Mouse (Mus musculus): ENCODE results near the gene Ryr1.
"Not testable (repeated sequence)": the region's sequence is repeated elsewhere in the genome, so short reads cannot be mapped to it uniquely, and the experiment has no call there.

Ryr1 gene

DNA sequence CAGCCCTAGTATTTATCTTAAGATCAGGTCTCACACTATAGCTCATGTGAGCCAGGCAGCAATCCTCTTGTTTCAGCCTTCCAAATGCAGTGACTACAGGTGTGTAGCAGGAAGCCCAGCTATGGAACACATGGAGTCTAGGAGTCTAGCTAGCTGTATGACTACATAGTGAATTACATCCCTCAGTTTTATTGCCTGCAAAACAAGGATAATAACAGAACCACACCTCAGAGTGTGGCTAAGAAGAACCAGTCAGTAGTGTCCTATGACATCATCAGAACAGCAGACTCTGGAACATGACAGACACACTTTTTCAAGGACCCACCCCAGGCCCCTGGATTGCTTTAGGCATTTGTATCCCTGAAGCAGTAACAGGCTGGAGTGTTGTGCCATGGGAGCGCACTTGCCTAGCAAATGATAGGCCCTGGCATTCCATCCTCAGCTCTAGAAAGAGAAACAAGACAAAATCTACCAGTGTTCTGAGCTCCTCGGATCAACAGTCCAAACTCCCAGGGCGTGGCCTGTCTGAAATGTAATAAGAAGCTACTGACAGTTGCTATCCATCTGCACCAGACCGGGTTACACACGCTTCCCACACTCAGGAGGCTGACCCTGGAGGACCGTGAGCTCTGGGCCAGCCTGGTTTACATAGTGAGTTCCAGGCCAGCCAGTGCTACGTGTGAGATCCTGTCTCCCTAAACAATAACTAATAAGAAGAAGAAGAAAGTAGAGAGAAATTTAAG is 21.8 kb upstream of the Ryr1 start:
- DNase-seq (ENCODE audit: low spot score in 2 of 2), result no peak

DNA sequence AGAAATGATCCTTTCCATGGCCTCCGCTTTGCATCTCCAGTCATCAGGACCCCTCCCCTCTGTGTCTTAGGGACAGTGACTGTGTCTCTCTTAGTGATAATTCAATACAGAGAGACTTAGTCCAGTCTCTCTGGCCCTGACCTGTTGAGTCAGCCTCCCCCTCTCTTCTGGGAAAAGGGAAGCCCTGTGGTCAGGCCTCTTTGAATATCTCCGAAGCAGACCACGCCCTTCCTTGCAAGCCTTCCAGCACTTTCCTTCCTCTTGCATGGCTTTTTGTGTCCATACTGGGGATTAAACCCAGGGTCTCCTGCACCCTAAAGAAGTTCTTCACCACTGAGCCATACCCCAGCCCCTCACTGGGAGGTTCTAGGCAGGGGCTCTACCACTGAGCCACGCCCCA is 19.0 kb upstream of the Ryr1 start:
- no peak for DNase-seq (ENCODE audit: low spot score in 2 of 2)

DNA sequence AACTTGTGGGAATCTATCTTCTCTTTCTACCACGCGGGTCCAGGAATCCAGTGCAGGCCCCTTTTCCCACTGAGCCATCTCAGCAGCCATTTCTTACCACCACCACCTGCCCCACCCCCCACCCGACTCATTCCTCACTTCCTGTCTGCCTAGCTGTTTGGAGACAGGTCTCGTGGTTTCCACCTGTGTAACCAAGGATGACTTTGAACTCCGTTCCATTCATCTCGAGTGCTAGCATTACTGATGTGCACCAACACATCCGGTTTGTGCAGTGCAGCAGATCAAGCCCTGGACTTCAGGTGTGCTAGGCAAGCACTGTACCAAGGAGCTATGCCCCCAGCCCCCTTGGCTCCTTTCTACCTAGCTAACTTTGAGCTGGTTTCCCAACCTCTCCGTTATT is 16.4 kb upstream of the Ryr1 start:
- no peak for DNase-seq (ENCODE audit: low spot score in 2 of 2)

DNA sequence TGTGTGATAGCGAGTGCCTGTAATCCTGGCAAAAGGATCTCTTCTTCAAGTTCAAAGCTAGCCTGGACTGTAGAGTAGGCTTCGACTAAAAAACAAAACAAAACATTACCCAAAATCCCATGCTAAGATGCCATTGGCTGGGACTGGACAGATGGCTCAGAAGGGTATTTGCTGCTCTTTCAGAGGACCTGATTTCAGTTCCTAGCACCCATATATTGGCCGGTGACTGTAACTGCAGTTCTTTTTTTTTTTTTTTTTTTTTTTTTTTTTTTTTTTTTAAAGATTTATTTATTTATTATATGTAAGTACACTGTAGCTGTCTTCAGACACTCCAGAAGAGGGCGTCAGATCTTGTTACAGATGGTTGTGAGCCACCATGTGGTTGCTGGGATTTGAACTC is 14.3 kb upstream of the Ryr1 start:
- DNase-seq (ENCODE audit: low spot score in 2 of 2), result not testable (repeated sequence)

DNA sequence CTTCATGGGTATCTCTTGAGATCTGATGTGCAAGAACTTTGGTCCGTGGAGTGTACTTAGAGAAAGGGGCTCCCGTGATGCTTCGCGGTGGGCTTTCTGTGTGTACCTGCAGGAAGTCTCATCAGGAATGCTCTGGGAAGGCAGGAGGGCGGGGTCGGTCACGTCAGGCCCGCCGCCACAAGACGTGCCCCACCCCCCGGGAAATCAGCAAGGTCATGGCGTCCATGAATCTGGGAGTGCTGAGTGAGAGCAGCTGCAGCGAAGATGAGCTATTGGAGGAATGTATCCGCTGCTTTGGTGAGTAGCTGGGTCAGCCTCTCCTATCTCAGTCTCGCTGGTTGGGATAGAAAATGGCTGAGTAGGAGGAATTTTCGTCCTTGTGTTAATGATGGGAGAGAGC is 12.4 kb upstream of the Ryr1 start:
- DNase-seq (ENCODE audit: low spot score in 2 of 2), result no peak

DNA sequence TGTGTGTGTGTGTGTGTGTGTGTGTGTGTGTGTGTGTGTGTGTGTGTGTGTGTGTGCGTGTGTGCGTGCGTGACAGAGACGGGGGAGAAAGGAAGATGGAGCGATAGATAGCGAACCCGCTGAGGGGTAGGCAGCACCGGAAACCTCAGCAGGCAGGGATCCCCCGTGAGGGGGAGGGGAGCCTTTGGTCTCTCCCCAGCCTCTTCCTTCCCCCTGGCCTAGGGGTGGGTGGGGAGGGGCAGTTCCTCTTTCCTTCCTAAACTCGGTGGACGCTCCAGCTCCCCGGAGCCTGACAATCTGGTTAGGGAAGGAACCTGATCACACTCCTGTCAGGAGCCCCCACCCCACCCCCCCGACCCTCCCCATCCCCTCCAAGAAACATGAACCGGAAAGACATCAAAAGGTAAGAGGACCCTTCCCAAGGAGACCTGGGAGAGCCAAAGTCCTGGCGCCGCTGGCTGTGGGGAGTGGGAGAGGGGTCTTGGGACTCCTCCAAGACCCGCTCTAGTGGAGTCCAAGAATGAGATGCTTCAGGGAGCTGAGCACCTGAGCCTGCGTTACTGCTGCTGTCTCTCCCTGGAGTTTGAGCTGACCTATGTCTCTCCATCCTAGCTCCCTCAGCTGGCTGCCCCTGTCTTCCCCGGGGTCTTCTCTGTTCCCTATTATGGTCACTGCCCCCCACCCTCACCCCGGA is 9.9 kb upstream of the Ryr1 start, which contains the start of gene Rasgrp4:
Gene Rasgrp4 (plus strand): TSS at position 159 of the 694 bp plus-strand sequence.
- no peak for DNase-seq (ENCODE audit: low spot score in 2 of 2)

DNA sequence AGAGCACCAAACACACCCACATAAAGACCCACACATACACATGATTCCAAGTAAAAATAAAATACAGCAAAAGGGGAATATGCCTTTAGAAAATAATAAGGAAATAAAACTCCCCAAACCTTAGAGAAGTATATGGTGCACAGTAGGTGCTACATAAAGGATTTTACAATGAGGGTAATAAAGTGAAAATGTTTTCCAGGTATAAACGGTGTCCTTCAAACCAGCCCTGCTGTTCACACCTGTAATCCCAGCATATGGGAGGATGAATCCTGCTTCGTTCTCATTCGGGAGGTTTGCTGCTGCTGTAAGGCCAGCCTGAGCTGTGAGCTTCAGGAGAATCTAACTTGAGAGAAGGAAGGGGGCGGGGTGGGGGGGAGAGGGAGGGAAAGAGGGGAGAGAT is 9.3 kb upstream of the Ryr1 start:
- no peak for DNase-seq (ENCODE audit: low spot score in 2 of 2)

DNA sequence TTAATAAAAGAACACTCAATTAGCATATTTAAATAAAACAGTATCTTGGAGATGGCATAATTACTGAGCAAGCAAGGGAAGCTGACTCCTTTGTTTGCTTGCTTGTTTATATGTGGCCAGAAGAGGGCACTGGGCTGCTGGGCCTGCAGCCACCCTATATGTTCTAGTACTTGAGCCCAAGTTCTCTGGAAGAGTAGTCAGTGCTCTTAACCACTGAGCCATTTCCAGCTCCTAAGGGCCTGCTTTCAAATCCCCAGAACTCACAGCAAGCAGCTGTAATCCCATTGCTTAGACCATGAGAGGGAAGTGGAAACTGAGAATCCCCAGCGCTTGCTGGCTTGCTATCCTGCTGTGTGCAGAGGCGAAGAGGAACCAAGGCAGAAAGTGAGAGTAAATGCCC is 3.7 kb upstream of the Ryr1 start:
- DNase-seq (ENCODE audit: low spot score in 2 of 2), result no peak

DNA sequence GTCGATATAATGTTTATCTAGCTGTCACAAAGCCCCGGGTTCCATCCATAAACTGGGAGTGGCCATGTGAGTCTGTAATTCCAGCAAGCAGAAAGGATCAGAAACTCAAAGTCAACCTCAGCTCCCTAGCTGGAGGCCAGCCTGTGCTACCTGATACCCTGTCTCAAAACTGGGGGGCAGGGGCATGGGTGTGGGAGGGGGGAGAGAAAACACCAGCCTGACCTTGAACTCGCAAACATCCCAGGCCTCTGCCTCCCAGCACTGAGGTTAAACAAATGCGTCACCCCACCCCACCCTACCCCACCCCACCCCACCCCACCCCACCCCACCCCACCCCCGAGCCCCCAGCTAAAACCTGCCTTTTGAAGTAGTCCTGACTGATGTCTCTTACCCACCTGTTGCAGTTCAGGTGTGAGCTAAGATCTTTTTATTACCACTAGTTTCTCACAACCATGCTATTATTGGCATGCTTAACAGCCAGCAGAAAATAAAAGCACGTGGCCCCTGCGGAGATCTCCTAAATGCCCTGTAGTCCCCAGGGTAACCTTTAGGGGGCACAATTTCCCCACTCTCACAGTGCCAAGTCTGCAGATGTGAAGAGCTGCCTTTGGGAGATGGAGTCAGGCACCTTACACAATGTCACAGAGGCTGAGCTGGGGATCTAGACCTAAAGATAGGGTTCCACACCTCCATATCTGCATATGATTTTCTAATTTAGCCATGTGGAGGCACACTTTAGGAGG is 1.4 kb upstream of the Ryr1 start:
- DNase-seq (ENCODE audit: low spot score in 2 of 2), result peak; percentile 20 to 50

DNA sequence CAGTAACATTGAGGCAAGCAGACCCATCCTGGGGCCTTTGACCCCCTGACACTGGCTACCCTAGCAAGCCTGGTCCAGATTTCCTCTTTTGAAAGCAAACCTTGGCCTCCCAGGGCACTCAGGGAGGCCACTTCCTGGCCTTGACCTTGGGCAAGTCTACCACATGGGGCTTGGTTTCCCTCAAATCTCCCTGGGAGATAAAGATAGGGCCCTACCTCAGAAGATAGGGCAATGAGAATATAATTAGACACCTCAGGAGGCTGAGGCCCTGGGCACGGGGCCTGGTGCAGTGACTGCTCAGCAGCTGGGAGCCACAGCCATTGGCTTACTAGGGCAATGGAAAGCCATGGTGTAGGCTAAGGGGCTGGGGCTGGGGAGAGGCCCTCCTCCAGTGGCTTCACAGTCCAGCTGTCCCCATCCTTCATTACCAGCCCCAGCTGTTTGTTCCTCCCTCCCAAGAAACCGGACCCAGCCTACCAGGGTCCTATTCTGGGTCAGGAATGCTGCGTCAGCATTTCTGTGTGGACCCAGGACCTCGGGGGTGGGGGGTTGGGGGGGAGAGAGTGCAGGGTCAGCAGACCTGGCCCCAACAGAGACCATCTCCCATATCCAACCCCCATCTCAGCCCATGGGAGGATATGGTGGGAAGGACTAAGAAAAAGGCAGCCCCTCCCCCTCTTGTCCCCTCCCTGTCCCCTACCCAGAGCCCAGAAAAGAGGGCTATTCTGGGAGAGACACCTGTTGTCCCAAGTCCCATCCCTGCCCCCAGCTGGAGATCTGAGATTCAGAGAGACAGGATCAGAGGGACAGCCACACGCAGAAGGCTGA is 1.2 kb downstream of the Ryr1 start:
- no peak for DNase-seq (ENCODE audit: low spot score in 2 of 2)

DNA sequence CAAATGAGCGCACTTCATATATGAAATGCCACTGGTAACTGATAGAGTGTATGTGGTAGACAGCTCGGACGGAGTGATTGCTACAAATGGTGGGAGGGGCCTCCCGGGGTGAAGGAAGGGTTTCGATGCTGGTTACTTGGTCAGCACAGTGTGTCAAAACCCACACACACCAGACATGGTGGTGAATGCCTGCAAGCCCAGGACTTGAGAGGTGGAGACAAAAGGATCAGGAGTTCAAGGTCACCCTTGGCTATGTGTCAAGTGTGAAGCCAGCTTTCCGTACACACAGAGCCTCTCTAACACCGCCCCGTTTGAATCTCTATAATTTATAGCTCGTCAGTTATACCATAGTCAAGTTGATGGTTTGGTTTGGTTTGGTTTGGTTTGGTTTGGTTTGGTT is 2.2 kb downstream of the Ryr1 start:
- DNase-seq (ENCODE audit: low spot score in 2 of 2), result no peak

DNA sequence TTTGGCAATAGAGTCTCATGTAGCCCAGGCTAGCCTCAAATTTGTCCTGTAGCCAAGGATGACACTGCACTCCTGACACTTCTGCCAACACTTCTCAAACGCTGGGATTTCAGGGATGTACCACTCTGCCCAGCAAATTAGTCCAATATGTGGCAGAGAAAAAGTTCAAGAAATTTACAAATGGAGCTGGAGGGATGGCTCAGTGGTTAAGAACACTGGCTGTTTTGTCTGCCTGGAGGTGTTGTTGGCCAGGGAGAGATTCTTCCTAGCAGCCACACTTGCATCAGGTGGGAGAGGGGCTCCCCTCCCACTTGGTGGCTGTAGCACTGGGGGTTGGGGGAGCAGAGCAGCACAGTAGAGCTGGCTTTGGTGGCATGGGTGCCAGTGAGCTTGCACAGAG is 5.5 kb downstream of the Ryr1 start:
- no peak for DNase-seq (ENCODE audit: low spot score in 2 of 2)

DNA sequence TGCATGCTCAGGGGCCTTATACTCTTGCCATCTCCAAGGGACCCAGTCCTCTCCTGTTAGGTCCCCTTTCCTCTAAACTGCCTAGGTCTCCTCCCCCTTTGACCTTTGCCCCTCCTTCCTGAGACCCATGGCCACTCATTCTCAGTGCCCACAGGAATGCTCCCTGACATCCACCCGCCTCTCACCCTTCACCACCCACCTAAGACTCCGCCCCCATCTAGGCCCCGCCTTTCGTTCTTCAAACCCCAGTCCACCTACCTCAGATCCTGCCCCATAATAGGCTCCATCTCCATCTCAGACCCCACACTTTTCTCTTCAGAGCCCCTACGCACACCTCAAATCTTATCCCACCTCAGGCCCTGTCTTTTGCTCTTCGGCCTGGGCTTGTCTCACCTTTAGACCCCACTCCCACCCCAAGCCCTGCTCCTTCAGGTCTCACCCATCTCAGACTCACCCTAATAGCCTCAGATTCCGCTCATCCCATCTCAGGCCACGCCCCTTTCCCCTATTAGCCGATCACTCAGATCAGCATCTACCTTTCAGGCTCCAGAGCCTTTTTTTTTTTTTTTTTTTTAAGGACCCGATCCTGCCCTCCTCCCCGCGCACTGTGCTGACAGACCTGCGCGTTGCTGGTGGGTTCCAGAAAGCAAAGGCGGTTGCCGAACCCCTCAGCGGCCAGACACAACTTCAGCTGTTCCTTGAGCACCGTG is 6.7 kb downstream of the Ryr1 start:
- no peak for DNase-seq (ENCODE audit: low spot score in 2 of 2)

DNA sequence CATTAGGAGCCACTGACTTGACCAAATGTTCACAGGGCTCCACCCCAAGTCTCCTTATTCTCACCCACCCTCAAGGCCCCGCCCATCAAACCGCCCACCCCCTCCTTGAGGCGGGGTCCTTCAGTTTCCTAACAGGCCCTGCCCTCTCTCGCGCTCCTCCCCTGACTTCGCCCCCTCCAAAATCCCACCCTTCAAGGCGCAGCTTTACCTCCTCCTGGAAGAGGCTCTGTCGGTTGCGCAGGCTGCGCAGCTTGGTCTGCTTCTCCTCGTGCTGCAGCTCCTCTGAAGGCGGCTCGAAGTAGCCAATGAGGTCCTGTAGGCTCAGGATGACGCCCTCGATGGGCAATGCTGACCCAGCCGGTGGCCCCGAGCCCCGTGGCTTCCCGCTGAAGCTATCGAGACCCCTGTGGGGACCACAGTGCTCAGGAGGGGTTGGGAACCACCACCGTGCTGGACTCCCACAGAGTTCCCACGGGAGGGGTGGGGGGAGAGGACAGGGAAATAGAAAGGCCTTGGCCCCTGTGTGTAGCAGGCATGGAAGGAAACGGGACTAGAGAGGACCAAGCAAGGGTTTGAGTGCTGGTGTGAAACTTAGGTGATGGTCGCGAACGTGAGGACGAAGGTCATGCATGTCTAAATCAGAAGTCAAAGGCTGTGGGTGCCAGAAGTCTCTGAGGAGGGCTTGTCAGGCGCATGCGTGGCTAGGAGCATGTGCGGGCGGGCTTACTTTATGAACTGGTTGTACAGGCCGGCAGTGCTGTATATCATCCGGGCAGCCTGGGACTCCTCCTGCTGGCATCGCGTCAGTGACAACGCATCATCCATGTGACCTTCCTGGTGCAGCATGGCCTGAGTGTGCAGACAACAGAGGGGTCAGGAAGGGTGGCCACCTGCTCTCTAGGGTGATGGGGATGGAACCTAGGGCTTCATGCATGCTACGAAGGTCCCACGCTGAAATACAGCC is 15.7 kb downstream of the Ryr1 start:
- peak in 1 of 2 experiments; percentile 22 for DNase-seq (ENCODE audit: low spot score in 2 of 2)

DNA sequence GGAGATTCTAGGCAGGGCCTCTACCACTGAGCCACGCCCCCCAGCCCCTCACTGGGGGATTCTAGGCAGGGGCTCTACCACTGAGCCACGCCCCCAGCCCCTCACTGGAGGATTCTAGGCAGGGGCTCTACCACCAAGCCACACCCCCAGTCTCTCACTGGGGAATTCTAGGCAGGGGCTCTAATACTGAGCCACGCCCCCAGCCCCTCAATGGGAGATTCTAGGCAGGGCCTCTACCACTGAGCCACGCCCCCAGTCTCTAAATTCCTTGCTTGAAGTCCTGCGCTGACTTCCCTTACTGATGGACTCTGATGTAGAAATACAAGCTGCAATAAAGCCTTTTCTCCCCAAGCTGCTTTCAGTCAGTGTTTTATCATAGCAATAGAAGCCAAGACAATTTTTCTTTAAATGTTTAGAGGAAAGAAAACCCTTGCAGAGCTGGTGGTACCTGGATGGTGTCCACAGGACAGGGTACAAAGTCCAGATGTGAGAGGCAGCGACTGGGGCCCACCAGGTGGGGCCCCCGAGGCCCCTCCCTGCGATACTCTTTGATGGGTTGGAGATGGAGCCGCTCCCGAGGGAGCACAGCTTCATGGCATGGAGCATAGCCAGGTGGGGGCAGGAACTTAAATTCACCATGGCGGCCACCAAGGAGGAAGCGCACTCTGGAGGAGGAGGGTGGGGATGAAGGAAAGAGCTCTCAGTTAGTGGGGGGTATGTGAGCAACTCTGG is 23.5 kb downstream of the Ryr1 start:
- DNase-seq (ENCODE audit: low spot score in 2 of 2), result no peak

DNA sequence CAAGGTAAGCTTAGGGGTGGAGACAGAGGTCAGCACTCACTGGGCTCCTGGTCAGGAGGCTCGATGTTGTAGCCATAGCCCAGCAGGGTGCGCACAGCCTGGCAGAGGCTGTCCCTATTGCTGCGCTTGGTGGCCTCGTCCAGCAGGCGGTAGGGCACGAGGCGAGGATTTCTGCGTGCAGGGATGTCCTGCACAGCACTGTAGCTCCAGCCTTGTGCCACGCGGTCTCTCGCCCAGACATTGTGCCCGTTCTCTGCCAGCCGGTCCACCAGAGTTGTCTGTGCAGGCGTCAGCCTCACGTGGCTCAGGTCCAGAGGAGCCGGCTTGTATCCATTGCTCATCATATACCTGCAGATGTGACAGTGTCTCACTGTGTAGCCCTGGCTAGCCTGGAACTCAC is 27.8 kb downstream of the Ryr1 start:
- no peak for DNase-seq (ENCODE audit: low spot score in 2 of 2)

DNA sequence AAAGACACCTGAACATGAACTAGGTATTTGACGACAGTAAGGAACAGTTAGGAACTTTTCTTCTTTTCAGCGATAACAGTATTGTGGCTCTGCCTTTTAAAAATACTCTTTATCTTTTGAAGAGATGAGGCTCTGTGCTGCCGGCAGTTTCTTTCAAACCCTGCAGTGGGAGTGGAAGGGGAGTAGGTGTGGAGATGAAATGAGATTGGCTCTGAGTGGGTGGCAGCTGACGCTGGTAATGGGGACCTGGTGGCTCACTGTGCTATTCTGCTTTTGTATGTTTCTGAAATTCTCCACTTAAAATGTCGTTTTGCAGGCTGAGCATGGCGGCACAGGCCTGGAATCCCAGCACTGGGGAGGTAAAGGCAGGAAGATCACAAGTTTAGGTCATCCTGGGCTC is 36.2 kb downstream of the Ryr1 start:
- peak; percentile 71 for DNase-seq (ENCODE audit: low spot score in 2 of 2)

DNA sequence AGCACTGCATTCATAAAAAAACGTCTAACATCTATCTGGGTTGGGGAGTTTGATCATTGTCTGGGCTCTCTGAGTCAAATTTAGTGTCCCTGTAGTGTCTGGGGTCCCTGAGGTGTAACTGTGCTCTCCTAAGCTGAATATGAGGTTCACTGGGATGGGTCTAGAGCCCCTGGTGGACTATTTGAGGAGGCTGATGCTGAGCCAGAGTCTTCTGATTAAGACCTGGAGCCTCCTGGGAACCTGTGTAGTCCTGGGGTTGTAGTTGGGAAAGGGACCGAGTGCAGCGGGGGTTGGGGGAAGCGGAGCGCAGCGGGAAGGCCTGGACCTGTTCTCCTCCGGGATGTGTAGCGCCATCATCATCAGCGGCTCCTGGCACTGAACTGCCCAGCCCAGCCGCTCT is 38.1 kb downstream of the Ryr1 start:
- DNase-seq (ENCODE audit: low spot score in 2 of 2), result no peak

DNA sequence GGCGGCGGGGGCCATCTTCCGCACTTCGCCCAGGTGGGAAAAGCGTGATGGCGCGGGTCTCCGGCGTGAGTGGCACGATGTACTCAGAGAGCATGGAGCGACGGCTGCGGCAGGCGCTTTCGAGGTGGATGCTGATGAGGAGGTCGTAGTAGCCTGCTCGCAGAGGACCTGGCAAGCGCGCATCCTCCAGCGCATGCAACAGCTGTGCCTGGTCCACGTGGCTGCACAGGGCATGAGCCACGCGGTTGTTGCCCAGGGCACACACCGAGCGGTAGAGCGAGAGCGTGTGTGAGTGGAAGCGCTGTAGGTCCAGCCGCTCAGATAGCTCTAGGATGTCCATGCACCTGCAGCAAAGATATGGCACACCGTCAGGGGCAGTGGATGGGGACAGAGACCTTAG is 39.0 kb downstream of the Ryr1 start:
- no peak for DNase-seq (ENCODE audit: low spot score in 2 of 2)
